Mouse (Mus musculus): ENCODE results near the gene Isoc2b.
"Not testable (repeated sequence)": the region's sequence is repeated elsewhere in the genome, so short reads cannot be mapped to it uniquely, and the experiment has no call there.

The Isoc2b gene

GRCm38 (mm10) chr7:4870133-4870532 is at the start of gene Isoc2b:
Gene Isoc2b (minus strand): TSS chr7:4870258.
- no peak for DNase-seq

- DNase-seq, result no peak
These were observed 49.0 kb upstream of the Isoc2b start for GRCm38 (mm10) chr7:4919096-4919495.

GRCm38 (mm10) chr7:4918681-4919080 is 48.6 kb upstream of the Isoc2b start:
- no peak for DNase-seq

- peak; percentile 54 for DNase-seq
These were observed 47.4 kb upstream of the Isoc2b start for GRCm38 (mm10) chr7:4917494-4917893.

GRCm38 (mm10) chr7:4915669-4916416 is 45.8 kb upstream of the Isoc2b start:
- peak; percentile 60 for DNase-seq

- peak; percentile 97 for DNase-seq
These were observed 45.1 kb upstream of the Isoc2b start, which contains the start of gene Zfp628 for GRCm38 (mm10) chr7:4915007-4915665. Gene Zfp628 (plus strand): TSS chr7:4915217.

GRCm38 (mm10) chr7:4912248-4912647 is 42.2 kb upstream of the Isoc2b start:
- DNase-seq, result no peak

- peak; percentile 58 for DNase-seq
These were observed 41.5 kb upstream of the Isoc2b start for GRCm38 (mm10) chr7:4911561-4911960.

- DNase-seq, result no peak
These were observed 36.5 kb upstream of the Isoc2b start, which contains the start of gene Gm36210 for GRCm38 (mm10) chr7:4906466-4906950. Gene Gm36210 (minus strand): TSS chr7:4906516.

GRCm38 (mm10) chr7:4902404-4902803 is 32.3 kb upstream of the Isoc2b start:
- DNase-seq, result no peak

- no peak for DNase-seq
These were observed 31.1 kb upstream of the Isoc2b start for GRCm38 (mm10) chr7:4901171-4901570.

- DNase-seq, result no peak
These were observed 30.4 kb upstream of the Isoc2b start for GRCm38 (mm10) chr7:4900523-4900851.

GRCm38 (mm10) chr7:4899649-4900522 is 29.8 kb upstream of the Isoc2b start:
- DNase-seq, result peak; percentile 39

- DNase-seq, result peak; percentile 42
These were observed 29.0 kb upstream of the Isoc2b start for GRCm38 (mm10) chr7:4898851-4899648.

- no peak for DNase-seq
These were observed 25.1 kb upstream of the Isoc2b start for GRCm38 (mm10) chr7:4895186-4895585.

GRCm38 (mm10) chr7:4886680-4887079 is 16.6 kb upstream of the Isoc2b start:
- DNase-seq, result no peak

GRCm38 (mm10) chr7:4879036-4879435 is 9.0 kb upstream of the Isoc2b start:
- DNase-seq, result not testable (repeated sequence)

GRCm38 (mm10) chr7:4878186-4878585 is 8.1 kb upstream of the Isoc2b start:
- peak; percentile 33 for DNase-seq

GRCm38 (mm10) chr7:4877226-4877625 is 7.2 kb upstream of the Isoc2b start:
- no peak for DNase-seq

- DNase-seq, result peak; percentile 94
These were observed 6.7 kb upstream of the Isoc2b start, which contains the start of gene Isoc2a for GRCm38 (mm10) chr7:4876753-4877221. Gene Isoc2a (plus strand): TSS chr7:4877153.

- DNase-seq, result peak; percentile 37
These were observed 3.4 kb downstream of the Isoc2b start for GRCm38 (mm10) chr7:4866631-4867180.
